Mouse (Mus musculus): ENCODE results near the gene Col5a1. TPM values are rescaled to one million over a fixed set of nuclear protein-coding genes. Genes with fewer than 3 reads are reported as not detected.

Col5a1 gene
- total RNA-seq, 2 experiments from 2014 or later = 100 to 109 TPM

GRCm38 (mm10) chr2:27883276-27883675 is 2.9 kb upstream of the Col5a1 start:
- DNase-seq = no peak
- intact Hi-C loops (cut with DNase I) = no loop called here

- intact Hi-C loops (cut with DNase I) = loop anchor here (5.0 kb wide), 1 partner anchor 333 kb away; no protein-coding TSS in a partner anchor
- DNase-seq = peak in 1 of 2 experiments; percentile 68
Measured at GRCm38 (mm10) chr2:27885456-27886147, 623 bp upstream of the Col5a1 start.

DNA sequence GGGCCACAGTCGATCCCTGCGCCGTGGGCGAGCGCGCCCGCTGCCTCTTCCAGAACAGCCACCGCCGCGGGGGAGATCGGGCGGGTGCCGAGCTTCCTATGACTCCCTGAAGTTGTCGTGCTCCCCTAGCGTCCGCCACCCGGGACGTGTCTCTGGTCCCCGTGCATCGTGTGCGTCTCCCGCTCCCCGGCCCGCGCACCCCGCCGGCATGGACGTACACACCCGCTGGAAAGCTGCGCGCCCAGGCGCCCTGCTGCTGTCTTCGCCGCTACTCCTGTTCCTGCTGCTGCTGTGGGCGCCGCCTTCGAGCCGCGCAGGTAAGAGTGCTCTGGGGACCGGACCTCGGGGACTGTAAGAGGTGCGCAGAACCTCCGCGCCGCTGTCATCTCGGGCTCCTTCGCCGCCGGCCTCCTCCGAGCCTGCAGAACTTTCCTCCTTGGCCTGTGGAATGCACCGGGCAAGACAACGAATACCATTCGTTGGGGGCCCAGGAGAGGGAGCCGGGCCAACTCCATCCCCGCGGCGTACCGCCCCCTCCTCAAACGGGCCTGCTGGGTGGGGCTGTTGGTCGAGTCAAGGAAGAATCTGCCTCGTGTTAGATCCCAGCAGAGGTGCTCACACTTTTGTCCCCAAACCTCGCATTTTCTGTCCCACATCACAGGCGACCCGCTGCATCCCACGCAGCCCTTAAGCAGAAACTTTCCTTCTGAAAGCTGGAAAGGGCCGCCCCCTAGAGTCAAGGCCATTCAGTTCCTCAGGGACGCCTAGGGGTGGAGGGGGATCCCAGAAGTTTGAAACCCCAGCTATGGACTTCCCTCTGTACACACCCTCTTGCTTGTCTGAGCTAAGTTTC is 609 bp downstream of the Col5a1 start:
- DNase-seq = peak; percentile 61 to 62
- intact Hi-C loops (cut with DNase I) = loop anchor here (5.0 kb wide), 1 partner anchor 335 kb away; no protein-coding TSS in a partner anchor

GRCm38 (mm10) chr2:27887461-27888264 is 1.4 kb downstream of the Col5a1 start:
- intact Hi-C loops (cut with DNase I) = loop anchor here (1.0 to 5.0 kb wide), 2 partner anchors 115 to 335 kb away; no protein-coding TSS in a partner anchor
- peak; percentile 40 to 47 for DNase-seq

GRCm38 (mm10) chr2:27888603-27889545 is 2.6 kb downstream of the Col5a1 start:
- peak; percentile 48 to 65 for DNase-seq
- intact Hi-C loops (cut with DNase I) = loop anchor here (1.0 to 5.0 kb wide), 2 partner anchors 117 to 337 kb away; no protein-coding TSS in a partner anchor

GRCm38 (mm10) chr2:27891922-27892541 is 5.8 kb downstream of the Col5a1 start:
- intact Hi-C loops (cut with DNase I) = no loop called here
- DNase-seq = no peak

DNA sequence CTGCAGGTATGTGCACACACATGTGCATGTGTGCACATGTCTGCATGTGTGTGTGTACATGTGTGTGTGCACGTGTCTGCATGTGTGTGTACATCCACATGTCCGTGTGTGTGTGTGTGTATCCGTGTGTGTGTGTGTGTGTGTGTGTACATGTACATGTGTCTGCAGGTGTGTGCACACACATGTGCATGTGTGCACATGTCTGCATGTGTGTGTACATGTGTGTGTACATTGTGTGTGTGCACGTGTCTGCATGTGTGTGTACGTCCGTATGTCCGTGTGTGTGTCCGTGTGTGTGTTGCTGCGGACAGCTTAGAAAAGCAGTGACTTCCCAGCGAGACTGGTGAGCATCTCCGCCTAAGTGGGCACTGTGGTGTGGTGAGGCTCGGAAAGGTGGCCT is 6.8 kb downstream of the Col5a1 start:
- no peak for DNase-seq
- intact Hi-C loops (cut with DNase I) = no loop called here

- no peak for DNase-seq
- intact Hi-C loops (cut with DNase I) = no loop called here
Measured at GRCm38 (mm10) chr2:27894986-27895385, 8.8 kb downstream of the Col5a1 start.

DNA sequence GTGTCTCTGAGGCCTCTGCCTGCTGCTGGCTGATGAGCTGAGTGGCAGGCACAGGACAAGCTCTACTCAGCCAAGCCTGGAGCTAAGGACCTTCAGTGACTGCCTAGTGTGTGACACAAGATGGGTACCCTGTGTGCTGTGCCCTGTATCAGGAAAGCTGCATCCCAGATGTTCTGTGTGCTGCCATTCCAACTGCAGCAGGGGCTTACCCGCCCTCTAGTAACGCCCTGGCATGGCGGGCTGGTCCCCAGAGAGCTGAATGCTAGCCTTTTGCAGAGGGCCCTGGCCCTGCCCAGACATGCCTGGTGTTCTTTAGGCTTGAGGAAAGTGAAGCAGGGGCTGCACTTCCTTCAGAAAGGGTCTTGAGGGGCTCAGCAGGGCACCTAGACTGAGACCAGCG is 9.4 kb downstream of the Col5a1 start:
- intact Hi-C loops (cut with DNase I) = no loop called here
- no peak for DNase-seq

- intact Hi-C loops (cut with DNase I) = no loop called here
- peak; percentile 68 to 73 for DNase-seq
Measured at GRCm38 (mm10) chr2:27897161-27897560, 10.9 kb downstream of the Col5a1 start.

GRCm38 (mm10) chr2:27899894-27900293 is 13.7 kb downstream of the Col5a1 start:
- DNase-seq = peak; percentile 48 to 69
- intact Hi-C loops (cut with DNase I) = no loop called here

DNA sequence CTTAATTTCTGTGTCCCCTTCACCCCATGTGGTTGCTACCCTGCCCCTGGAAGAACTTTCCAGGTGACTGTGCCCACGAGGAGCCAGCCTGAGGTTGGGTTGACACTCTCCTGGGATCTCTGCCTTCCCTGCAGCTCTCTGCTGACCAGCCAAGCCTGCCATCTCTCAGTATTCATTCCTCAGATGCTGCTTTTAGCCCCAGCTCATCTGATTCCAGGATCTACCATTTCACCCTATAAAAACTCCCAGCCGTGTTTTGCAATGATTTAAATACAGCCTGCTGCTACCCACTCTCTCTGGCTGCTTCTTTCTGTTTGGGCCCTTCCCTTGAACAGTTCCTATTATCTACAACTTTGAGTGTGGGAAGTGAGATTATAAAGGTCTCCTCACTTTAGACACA is 14.9 kb downstream of the Col5a1 start:
- intact Hi-C loops (cut with DNase I) = no loop called here
- DNase-seq = no peak

DNA sequence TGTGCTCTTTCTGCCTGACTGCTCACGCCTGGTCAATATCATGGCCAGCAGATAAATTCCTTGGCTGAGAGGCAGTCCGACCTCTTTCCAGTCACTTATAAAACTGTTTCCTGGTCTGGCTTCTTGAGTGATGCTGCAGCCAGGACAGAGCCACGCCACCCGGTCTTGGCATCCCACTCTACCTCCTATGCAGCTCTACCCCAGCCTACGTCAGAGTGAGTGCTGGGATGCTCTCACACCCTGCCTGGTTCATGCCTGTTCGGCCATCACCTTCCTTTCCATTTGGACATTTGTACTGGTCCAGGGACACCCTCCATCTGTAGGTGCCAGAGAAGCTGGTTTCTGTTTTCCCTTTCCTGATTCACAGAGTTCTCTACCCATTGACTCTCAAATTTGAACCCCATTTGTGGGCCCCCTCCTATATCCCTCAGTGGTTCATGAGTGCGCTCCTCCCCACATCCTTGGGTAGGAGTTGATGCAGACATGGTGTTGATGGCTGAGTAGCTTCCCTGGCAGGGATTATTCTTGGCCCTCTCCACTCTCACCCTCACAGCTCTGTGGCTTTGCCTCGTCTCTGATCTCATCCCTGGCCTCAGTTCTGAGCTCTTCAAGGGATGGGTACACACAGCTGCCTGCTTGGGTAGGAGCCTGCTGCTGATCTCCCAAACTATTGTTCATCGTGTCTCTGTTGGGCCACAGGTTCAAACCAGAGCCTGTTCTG is 15.5 kb downstream of the Col5a1 start:
- DNase-seq = no peak
- intact Hi-C loops (cut with DNase I) = no loop called here

DNA sequence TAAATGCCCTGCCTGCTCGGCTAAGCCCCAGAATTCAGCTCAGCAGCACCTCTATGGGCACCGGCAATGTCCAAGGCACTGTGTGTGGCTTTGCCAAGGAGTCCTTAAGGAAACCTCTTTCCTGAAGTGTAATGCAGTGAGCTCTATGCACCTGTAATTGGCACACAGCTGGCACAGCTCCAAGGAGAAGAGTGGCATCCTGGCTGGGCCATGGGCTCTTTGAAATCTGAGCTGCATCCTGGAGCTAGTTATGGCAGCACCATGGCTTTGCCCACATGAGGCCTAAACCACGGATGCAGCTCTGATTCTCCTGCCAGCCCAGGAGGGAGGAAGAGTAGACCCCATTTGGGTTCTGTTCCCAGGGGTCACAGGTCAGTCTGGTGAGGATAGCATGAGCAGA is 16.1 kb downstream of the Col5a1 start:
- DNase-seq = no peak
- intact Hi-C loops (cut with DNase I) = no loop called here

GRCm38 (mm10) chr2:27905411-27905810 is 19.2 kb downstream of the Col5a1 start:
- no peak for DNase-seq

GRCm38 (mm10) chr2:27910501-27910900 is 24.3 kb downstream of the Col5a1 start:
- DNase-seq = no peak

More at GRCm38 (mm10) chr2:27905411-27905810, 19.2 kb downstream of the Col5a1 start:
- intact Hi-C loops (cut with DNase I) = no loop called here

DNA sequence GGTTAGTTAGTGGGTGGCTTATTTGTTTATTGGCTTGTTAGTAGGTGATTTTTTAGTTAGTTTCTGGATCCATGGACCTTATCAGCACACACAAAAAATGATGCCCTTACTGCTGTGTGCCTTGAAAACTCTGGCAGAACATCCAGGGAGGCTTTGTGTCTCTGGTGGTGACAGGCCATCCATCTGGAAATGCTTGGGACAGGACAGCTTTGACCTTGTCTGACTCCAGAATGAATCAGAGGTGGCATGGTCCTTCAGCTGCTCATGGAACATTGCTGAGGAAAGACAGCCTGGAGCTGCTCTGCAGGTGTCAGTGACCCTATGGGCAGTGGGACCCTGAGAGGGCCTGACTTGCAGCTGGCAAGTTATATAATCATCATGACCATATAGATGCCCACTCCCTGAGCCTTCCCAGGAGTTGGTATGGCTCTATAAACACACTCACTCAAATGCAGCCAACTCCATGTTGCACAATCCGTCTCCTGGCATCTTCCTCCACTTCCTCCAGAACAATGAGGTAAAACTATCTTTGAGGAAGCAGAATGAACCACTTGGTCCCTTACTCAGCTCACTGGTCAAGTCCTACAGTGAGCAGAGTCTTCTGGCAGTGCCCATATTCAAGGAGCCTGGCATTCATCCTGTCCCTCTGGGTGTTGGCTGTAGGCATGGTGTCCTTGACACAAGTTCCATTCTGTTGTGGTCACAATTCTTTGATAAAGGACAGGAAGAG is 26.5 kb downstream of the Col5a1 start:
- DNase-seq = no peak
- intact Hi-C loops (cut with DNase I) = no loop called here

More at GRCm38 (mm10) chr2:27910501-27910900, 24.3 kb downstream of the Col5a1 start:
- intact Hi-C loops (cut with DNase I) = no loop called here

DNA sequence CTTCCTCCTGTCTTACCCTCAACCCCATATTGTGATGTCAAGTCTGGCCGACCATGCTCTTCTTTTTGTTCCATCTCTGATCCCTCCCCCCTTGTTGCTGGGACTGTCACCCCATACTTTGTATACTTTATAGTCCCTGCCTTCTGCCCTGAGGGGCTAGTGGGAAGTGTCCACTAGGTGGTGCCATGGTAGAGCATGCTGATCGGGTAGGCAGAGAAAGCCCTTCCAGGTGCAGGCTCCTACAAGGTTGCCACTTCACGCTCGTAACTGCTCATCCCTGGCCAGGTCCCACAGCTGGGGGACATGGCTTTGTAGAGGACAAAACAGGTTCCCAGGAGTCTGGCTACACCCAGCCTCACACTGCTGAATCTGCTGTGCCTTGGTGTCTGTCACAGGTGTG is 29.5 kb downstream of the Col5a1 start:
- intact Hi-C loops (cut with DNase I) = no loop called here
- DNase-seq = peak in 1 of 2 experiments; percentile 55
